Mouse (Mus musculus): ENCODE measurements around the gene Msto1.

DNA sequence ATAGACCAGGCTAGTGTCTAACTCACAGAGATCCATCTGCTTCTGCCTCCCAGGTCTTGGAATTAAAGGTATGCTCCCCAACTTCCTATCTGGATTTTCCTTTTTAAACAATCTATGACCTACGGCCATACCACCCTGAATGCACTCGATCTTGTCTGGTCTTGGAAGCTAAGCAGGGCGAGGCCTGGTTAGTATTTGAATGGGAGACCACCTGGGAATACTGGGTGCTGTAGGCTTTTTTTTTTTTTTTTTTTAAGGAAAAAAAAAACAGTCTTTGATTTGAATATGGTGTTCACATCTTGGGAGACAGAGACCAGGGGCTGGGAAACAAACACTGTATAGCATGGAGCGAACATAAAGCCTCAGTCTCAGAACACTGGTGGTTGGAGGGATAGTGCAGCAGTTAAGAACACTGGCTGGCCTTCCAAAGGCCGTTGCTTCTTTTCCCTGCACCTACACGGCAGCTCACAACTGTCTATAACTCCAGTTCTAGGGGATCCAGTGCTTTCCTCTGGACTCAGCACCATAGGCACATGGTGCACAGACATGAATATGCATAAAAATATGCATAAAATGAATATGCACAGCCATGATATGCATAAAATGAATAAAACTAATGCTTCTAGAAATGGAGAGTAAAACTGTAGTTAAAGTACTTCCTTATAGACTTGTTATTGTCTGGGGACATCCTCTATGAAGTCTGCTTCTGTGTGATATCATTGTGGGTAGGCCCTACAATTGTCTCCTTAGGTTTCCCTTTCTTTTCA lies 7.2 kb downstream of the Msto1 start:
- TF ChIP-seq CTCF (IDR thresholded peaks at IDR 0.05 in 2 of 3, conservative IDR thresholded peaks at IDR 0.05 in 1 of 3; ENCODE audit: control insufficient read depth in 1 of 3, insufficient read depth in 1 of 3, low read depth in 2 of 3, low read length in 3 of 3, poor library complexity in 1 of 3, severe bottlenecking in 1 of 3) (no peak), MAFK (IDR thresholded peaks at IDR 0.05; ENCODE audit: borderline replicate concordance, low read depth, low read length) (no peak)
